ENCODE assay signal across 14 mouse cellular contexts in the genomic region with DNA sequence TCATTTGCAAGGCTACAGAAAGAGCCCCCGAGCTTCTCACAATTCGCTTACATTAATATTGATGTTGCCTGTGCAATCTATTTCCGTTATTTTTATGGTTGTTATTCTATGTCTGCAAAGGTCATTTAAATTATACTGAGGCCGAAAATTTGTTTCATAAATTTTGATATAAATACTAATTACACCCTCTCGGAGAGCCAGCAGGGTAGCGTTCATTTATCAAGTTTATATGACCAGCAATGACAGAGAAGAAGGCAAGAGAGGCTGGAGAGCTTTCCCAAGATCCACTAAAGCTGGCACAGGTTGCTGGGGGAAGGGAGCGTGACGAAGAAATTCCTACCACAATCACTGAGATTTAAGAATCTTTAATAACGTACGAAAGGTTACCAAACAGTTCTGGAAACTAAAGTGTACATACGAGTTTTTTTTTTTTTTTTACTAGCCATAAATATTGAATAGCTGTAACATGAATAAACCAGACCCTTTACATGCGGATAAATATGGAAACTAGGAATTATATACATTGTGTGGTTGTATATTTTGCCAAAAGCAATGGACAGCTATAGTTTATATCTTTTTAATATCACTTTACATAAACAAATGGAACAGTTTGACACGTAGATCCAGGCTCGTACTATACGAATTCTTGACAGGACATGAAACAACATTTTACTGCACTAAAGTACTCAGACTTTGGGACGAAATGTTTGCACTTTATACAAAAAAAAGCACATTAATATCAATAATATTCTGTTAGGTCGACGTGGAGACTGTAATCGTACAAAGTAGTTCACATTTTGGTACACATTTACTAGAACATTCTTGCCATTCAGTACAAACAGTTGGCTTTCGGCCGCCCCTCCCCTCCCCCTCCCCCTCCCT. TPM values are rescaled to one million over a fixed set of nuclear protein-coding genes. Genes with fewer than 3 reads are reported as not detected.
DNase-seq lines count a peak whose midpoint lies in the region; ATAC-seq and TF ChIP-seq lines count a peak whose summit lies in the region.
"Had no signal": no experiment of that assay in that cellular context is flagged by ENCODE, and none has a peak within 500 bp of the region (broad histone marks: within the 10 kb centered on the region; RNA-seq: fewer than 3 reads in every experiment).

No protein-coding gene starts in this region.

- peak overlapping the region; percentile 94 for H3K27ac ChIP-seq in hindbrain, embryonic 10.5 days
- peak overlapping the region; percentile 93; the same call in 1 of the 2 replicates for H3K27ac ChIP-seq in midbrain, embryonic 16.5 days (ENCODE audit: low read length)

- peak overlapping the region; percentile 69 for H3K4me3 ChIP-seq in hindbrain, embryonic 10.5 days
- H3K4me3 ChIP-seq in midbrain, embryonic 16.5 days (ENCODE audit: low read depth, low read length) = peak overlapping the region; percentile 55

- H3K27me3 ChIP-seq in hindbrain, embryonic 10.5 days (ENCODE audit: insufficient read depth, poor library complexity, severe bottlenecking) = peaks cover 100% of the 10 kb centered on the region
- H3K27me3 ChIP-seq in midbrain, embryonic 16.5 days (ENCODE audit: control insufficient read depth, insufficient read depth, low read depth, low read length) = peaks cover 14% of the 10 kb centered on the region
- H3K27me3 ChIP-seq: CH12.LX had no signal

- H3K9ac ChIP-seq in midbrain, embryonic 16.5 days (ENCODE audit: low read depth, low read length) = no peak overlapping the region
- H3K9ac ChIP-seq: liver, postnatal 0 days had no signal

- peak overlapping the region; percentile 52 for H3K4me2 ChIP-seq in midbrain, embryonic 16.5 days (ENCODE audit: low read length)

- peaks cover 31% of the 10 kb centered on the region for H3K36me3 ChIP-seq in hindbrain, embryonic 10.5 days
- H3K36me3 ChIP-seq in midbrain, embryonic 16.5 days (ENCODE audit: control insufficient read depth, insufficient read depth, low read length) = no peaks in the 10 kb centered on the region

- no peak for ATAC-seq in midbrain, embryonic 16.5 days
- no peak for ATAC-seq in megakaryocyte, adult 5-6 weeks (ENCODE audit: poor library complexity, severe bottlenecking)
- ATAC-seq: liver, postnatal 0 days had no signal

- peaks cover 23% of the 10 kb centered on the region; the same call in 1 of the 2 replicates for H3K4me1 ChIP-seq in hindbrain, embryonic 10.5 days (replicated peaks)
- H3K4me1 ChIP-seq in midbrain, embryonic 16.5 days (ENCODE audit: control insufficient read depth, insufficient read depth, low read length) = peaks cover 5% of the 10 kb centered on the region

- TF ChIP-seq CTCF in brain, embryonic 14.5 days (IDR thresholded peaks at IDR 0.05; ENCODE audit: borderline replicate concordance, extremely low read depth, insufficient read depth, insufficient read length) = no peak

- no peaks in the 10 kb centered on the region for H3K9me3 ChIP-seq in hindbrain, embryonic 10.5 days
- H3K9me3 ChIP-seq in midbrain, embryonic 16.5 days (replicated peaks; ENCODE audit: control insufficient read depth, low read length, poor library complexity, severe bottlenecking) = 0 out of 2 replicates have a peak, but pooled peaks cover 3% of the 10 kb centered on the region

- no peak for TF ChIP-seq POLR2A in brain, embryonic 14.5 days (IDR thresholded peaks at IDR 0.05; ENCODE audit: borderline replicate concordance, extremely low read depth, insufficient read depth, insufficient read length, poor library complexity, severe bottlenecking)

- 4% methylated on average over 21 of the region's 21 CpGs for WGBS in hindbrain, embryonic 10.5 days
- 8% methylated on average over 21 of the region's 21 CpGs for WGBS in midbrain, embryonic 16.5 days

- peak; percentile 64 for DNase-seq in brain, embryonic 14.5 days (ENCODE audit: low read depth)
- DNase-seq in embryo, embryonic 11 days = peak; percentile 53
- DNase-seq in hindbrain, embryonic 10.5 days (ENCODE audit: low spot score) = no peak
- no peak for DNase-seq in gastrocnemius, adult 18-20 months (ENCODE audit: low spot score)
- DNase-seq in thymus, postnatal 0 days (ENCODE audit: low spot score) = no peak
- DNase-seq: gastrocnemius, postnatal 14 days; heart, postnatal 14 days; liver, postnatal 0 days; right cerebral cortex, postnatal 25 days had no signal

RNA-seq across cellular contexts. Expression of a gene that starts 1.8 kb away (rescaled TPM):
- polyA plus RNA-seq in brain, embryonic 14.5 days (2012; rRNA removed) = 89.6 and 91.1 TPM in 2 replicates
- polyA plus RNA-seq in hindbrain, embryonic 10.5 days (2016; fragmentation: Nextera tagmentation; extraction: Ambion mirVana) = 16.9 and 19.8 TPM in 2 replicates
- 55.8 and 154 TPM in 2 replicates for polyA plus RNA-seq in midbrain, embryonic 16.5 days (2015; fragmentation: Nextera tagmentation; extraction: Ambion mirVana)
- total RNA-seq in gastrocnemius, adult 18-20 months (2021) = under 1 TPM in 1 of 2 experiments, not detected in 1; 0.17 TPM
- polyA plus RNA-seq in thymus, postnatal 0 days (2015; fragmentation: Nextera tagmentation; extraction: Ambion mirVana) = not detected in 2 replicates
- not detected in 2 replicates for total RNA-seq in megakaryocyte, adult 5-6 weeks (2015)
- total RNA-seq in megakaryocyte, adult 5-6 weeks (2017) = not detected in 2 replicates
- total RNA-seq: CH12.LX; heart, postnatal 14 days had no signal
- polyA plus RNA-seq: kidney, embryonic 14.5 days; liver, postnatal 0 days; stomach, embryonic 16.5 days had no signal

RNA-seq across cellular contexts. Expression of a gene that starts 5.2 kb away (rescaled TPM):
- 576 and 642 TPM in 2 replicates for polyA plus RNA-seq in brain, embryonic 14.5 days (2012; rRNA removed)
- polyA plus RNA-seq in hindbrain, embryonic 10.5 days (2016; fragmentation: Nextera tagmentation; extraction: Ambion mirVana) = 6.9 and 8.1 TPM in 2 replicates
- 9.1 and 20.6 TPM in 2 replicates for polyA plus RNA-seq in midbrain, embryonic 16.5 days (2015; fragmentation: Nextera tagmentation; extraction: Ambion mirVana)
- 1 to 10 TPM; 1.8 to 3.3 TPM for total RNA-seq in gastrocnemius, adult 18-20 months (2021)
- not detected in 2 replicates for polyA plus RNA-seq in thymus, postnatal 0 days (2015; fragmentation: Nextera tagmentation; extraction: Ambion mirVana)
- not detected in 2 replicates for total RNA-seq in megakaryocyte, adult 5-6 weeks (2015)
- total RNA-seq in megakaryocyte, adult 5-6 weeks (2017) = not detected in 2 replicates
- total RNA-seq: CH12.LX; heart, postnatal 14 days had no signal
- polyA plus RNA-seq: liver, postnatal 0 days; stomach, embryonic 16.5 days had no signal

Comparison
In these comparisons a context has a peak if more than half of its experiments do, and no peak if none do; other contexts are left out.
1. DNase-seq: peak in brain, embryonic 14.5 days (single experiment) and embryo, embryonic 11 days (single experiment); none in hindbrain, embryonic 10.5 days (single experiment), gastrocnemius, adult 18-20 months (single experiment) and thymus, postnatal 0 days (single experiment).
2. RNA of a gene that starts 1.8 kb away (polyA plus RNA-seq): 89.6 to 91.1 TPM in brain, embryonic 14.5 days, 55.8 to 154 TPM in midbrain, embryonic 16.5 days and 16.9 to 19.8 TPM in hindbrain, embryonic 10.5 days; not detected in thymus, postnatal 0 days; every median in the first group is over 10 times any median in the second.
3. RNA of a gene that starts 5.2 kb away (polyA plus RNA-seq): 576 to 642 TPM in brain, embryonic 14.5 days; 9.1 to 20.6 TPM in midbrain, embryonic 16.5 days, 6.9 to 8.1 TPM in hindbrain, embryonic 10.5 days and not detected in thymus, postnatal 0 days; every median in the first group is over 10 times any median in the second.